Mouse (Mus musculus): ENCODE data around the gene Iqgap3.

DNA sequence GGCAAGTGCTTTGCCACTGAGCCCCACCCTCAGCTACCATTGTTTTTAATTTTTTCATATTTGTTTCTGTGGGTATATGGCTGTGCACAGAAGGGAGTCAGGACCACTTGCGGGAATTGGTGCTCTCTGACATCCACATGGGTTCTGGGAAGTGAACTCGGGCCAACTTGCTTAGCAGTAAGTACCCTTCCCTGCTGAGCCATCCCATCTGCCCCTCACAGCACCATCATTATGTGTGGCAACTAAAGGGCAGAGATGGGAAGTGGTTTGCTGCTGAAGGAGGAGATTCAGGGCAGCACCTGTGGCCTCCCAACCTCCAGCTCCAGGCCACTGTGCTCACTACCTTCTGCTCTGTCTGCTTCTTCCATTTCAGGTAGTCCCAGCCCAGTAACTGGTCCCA, 8.1 kb upstream of the Iqgap3 start:
- TF ChIP-seq POU5F1 (IDR thresholded peaks at IDR 0.05; ENCODE audit: borderline replicate concordance, low read length) (no peak), CTCF (conservative IDR thresholded peaks at IDR 0.05; ENCODE audit: low read length) (no peak), NANOG (IDR thresholded peaks at IDR 0.05; ENCODE audit: borderline replicate concordance, low read length) (no peak)
